ENCODE assay signal across 8 mouse cellular contexts in the genomic region with DNA sequence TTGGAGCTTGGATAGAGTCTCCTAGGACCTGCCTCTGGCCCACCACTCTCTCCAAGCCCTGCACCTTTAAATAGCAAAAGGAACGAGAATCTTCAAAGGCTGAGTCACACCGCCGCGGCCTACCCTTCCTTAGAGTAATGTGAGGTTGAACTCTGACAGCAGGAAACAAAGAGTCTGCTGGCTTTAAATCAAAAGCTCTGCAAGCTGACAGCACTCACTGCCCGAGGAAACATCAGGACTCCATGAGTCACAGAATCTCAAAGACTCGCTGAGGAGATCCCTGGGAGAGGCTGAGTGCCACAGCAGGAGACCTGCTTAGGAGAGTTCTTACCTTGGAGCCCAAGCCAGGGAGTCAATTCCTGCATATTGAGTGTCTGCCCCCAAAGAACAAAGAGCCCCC. TPM values are rescaled to one million over a fixed set of nuclear protein-coding genes. Genes with fewer than 3 reads are reported as not detected.
DNase-seq lines count a peak whose midpoint lies in the region; ATAC-seq and TF ChIP-seq lines count a peak whose summit lies in the region.

No protein-coding gene starts in this region.

- H3K4me1 ChIP-seq in forebrain, embryonic 13.5 days = peaks cover 63% of the 10 kb centered on the region
- H3K4me1 ChIP-seq in kidney, adult 2 months (ENCODE audit: control insufficient read depth, insufficient read depth, low read length) = peaks cover 13% of the 10 kb centered on the region; the same call in 1 of the 2 replicates

- no peak overlapping the region for H3K4me2 ChIP-seq in forebrain, embryonic 13.5 days

- TF ChIP-seq CTCF in kidney, adult 2 months (conservative IDR thresholded peaks at IDR 0.05; ENCODE audit: insufficient read depth, insufficient read length, low read depth, low read length) = no peak

- H3K9ac ChIP-seq in forebrain, embryonic 13.5 days = no peak overlapping the region

- peak; percentile 81 for DNase-seq in CD4-positive helper T cell, adult 2 months (ENCODE audit: low read depth, low spot score)
- DNase-seq in R1 (ENCODE audit: low read depth, low spot score) = peak; percentile 99
- DNase-seq in kidney, adult 2 months = peak; percentile 74
- DNase-seq in lung, postnatal 36 days = peak; percentile 66
- DNase-seq in thymus, postnatal 14 days = peak; percentile 75
- DNase-seq in frontal cortex, postnatal 10 days (ENCODE audit: low spot score in 2 of 2) = no peak
- DNase-seq in retina, postnatal 1 day = no peak

- no peaks in the 10 kb centered on the region for H3K9me3 ChIP-seq in forebrain, embryonic 13.5 days (replicated peaks)

- H3K27me3 ChIP-seq in forebrain, embryonic 13.5 days = no peaks in the 10 kb centered on the region
- no peaks in the 10 kb centered on the region for H3K27me3 ChIP-seq in kidney, adult 2 months (replicated peaks; ENCODE audit: control insufficient read depth, insufficient read depth, low read length)

- no peak for TF ChIP-seq POLR2A in kidney, adult 2 months (IDR thresholded peaks at IDR 0.05; ENCODE audit: low read depth, low read length)

- H3K4me3 ChIP-seq in forebrain, embryonic 13.5 days = no peak overlapping the region
- no peak overlapping the region for H3K4me3 ChIP-seq in kidney, adult 2 months (ENCODE audit: insufficient read depth, low read depth, low read length)

- WGBS in forebrain, embryonic 13.5 days = 7% methylated on average over 6 of the region's 6 CpGs
- 34% methylated on average over 6 of the region's 6 CpGs for WGBS in kidney, adult 2 months

- no peaks in the 10 kb centered on the region for H3K36me3 ChIP-seq in forebrain, embryonic 13.5 days (ENCODE audit: poor library complexity, severe bottlenecking)
- H3K36me3 ChIP-seq in kidney, adult 2 months (ENCODE audit: control insufficient read depth, insufficient read depth, low read length) = no peaks in the 10 kb centered on the region

- ATAC-seq in forebrain, embryonic 13.5 days = no peak

- H3K27ac ChIP-seq in forebrain, embryonic 13.5 days = peak overlapping the region; percentile 63
- H3K27ac ChIP-seq in kidney, adult 2 months (ENCODE audit: insufficient read depth, low read depth, low read length) = peak overlapping the region; percentile 51; the same call in 1 of the 2 replicates

RNA-seq across cellular contexts. Expression of gene Scd2, which starts 12.7 kb away (rescaled TPM):
- polyA plus RNA-seq in forebrain, embryonic 13.5 days (2015; fragmentation: Nextera tagmentation; extraction: Ambion mirVana) = 247 and 288 TPM in 2 replicates
- polyA plus RNA-seq in kidney, adult 2 months (2012; rRNA removed) = 61.3 and 63.9 TPM in 2 replicates

RNA-seq across cellular contexts. Expression of gene Scd4, which starts 52.1 kb away (rescaled TPM):
- 0.16 and 0.23 TPM in 2 replicates for polyA plus RNA-seq in forebrain, embryonic 13.5 days (2015; fragmentation: Nextera tagmentation; extraction: Ambion mirVana)
- 0.23 and 0.26 TPM in 2 replicates for polyA plus RNA-seq in kidney, adult 2 months (2012; rRNA removed)

Comparison
In these comparisons a context has a peak if more than half of its experiments do, and no peak if none do; other contexts are left out.
1. DNase-seq: peak in CD4-positive helper T cell, adult 2 months (single experiment), R1 (single experiment), kidney, adult 2 months (single experiment), lung, postnatal 36 days (single experiment) and thymus, postnatal 14 days (single experiment); none in frontal cortex, postnatal 10 days (0 of 2) and retina, postnatal 1 day (single experiment).